Mouse (Mus musculus) embryonic facial prominence, embryonic 11.5 days (tissue): Measurements from ENCODE around the gene Lrp10. TPM values are rescaled to one million over a fixed set of nuclear protein-coding genes. Genes with fewer than 3 reads are reported as not detected.

Source experiments
- ATAC-seq: fragments of 200-750 bp; cut with Nextera tagmentation; replicated peaks from 2 replicates; pipeline ENCODE4 v1.8.0; 2017; ENCODE audit warnings: low read depth; ENCODE audit not compliant: insufficient number of reproducible peaks, low FRiP score, low TSS enrichment
- DNase-seq: peaks from one replicate; pipeline ENCODE4 v3.0.0-alpha.2; 2015; ENCODE audit warnings: low spot score
- H3K27ac ChIP-seq: fragments of 300-500 bp; sonication (generic); replicated peaks from 2 replicates; pipeline ENCODE4 v1.5.1; 2014; ENCODE audit warnings: mild to moderate bottlenecking, low read depth, low read length, control low read depth
- H3K27me3 ChIP-seq: fragments of 300-500 bp; sonication (generic); 2 replicates; pipeline ENCODE4 v1.6.1; 2014; ENCODE audit warnings: mild to moderate bottlenecking, low read length, moderate library complexity, mixed read lengths; ENCODE audit not compliant: control insufficient read depth, insufficient read depth
- H3K36me3 ChIP-seq: fragments of 300-500 bp; sonication (generic); replicated peaks from 2 replicates; pipeline ENCODE4 v1.6.1; 2014; ENCODE audit warnings: low read depth, mild to moderate bottlenecking, low read length, moderate library complexity, mixed read lengths; ENCODE audit not compliant: control insufficient read depth, insufficient read depth
- H3K4me1 ChIP-seq: fragments of 300-500 bp; sonication (generic); 2 replicates; pipeline ENCODE4 v1.6.1; 2014; ENCODE audit warnings: low read length, mixed read lengths; ENCODE audit not compliant: control insufficient read depth, insufficient read depth
- H3K4me2 ChIP-seq: fragments of 300-500 bp; sonication (generic); 2 replicates; pipeline ENCODE4 v1.6.1; 2014; ENCODE audit warnings: low read depth, mild to moderate bottlenecking, control low read depth, low read length, moderate library complexity
- H3K4me3 ChIP-seq: fragments of 300-500 bp; sonication (generic); 2 replicates; pipeline ENCODE4 v1.5.1; 2014; ENCODE audit warnings: low read depth, low read length, control low read depth
- H3K9ac ChIP-seq: fragments of 300-500 bp; sonication (generic); replicated peaks from 2 replicates; pipeline ENCODE4 v1.6.1; 2014; ENCODE audit warnings: mild to moderate bottlenecking, control low read depth, low read length
- H3K9me3 ChIP-seq: fragments of 300-500 bp; sonication (generic); replicated peaks from 2 replicates; pipeline ENCODE4 v1.6.1; 2016; ENCODE audit warnings: mild to moderate bottlenecking, low read length, inconsistent platforms, mixed read lengths; ENCODE audit not compliant: control insufficient read depth
- WGBS: fragments of 180-500 bp; shearing (Covaris S2); extraction: QIAGEN DNeasy Blood & Tissue Kit; methylation state at CpG from one replicate; pipeline ENCODE4 v1.1.7; 2014; 5-methylcytosine and 5-hydroxymethylcytosine counted together
- polyA plus RNA-seq: library from polyadenylated mRNA; unstranded; fragments of >200 nt; fragmentation: Nextera tagmentation; extraction: Ambion mirVana; gene quantifications from 2 replicates; pipeline ENCODE4 v1.2.1, GENCODE M21; 2014

The Lrp10 gene
- polyA plus RNA-seq, 1 experiment from 2014 or later, result 13.9 TPM

GRCm38 (mm10) chr14:54474744-54475143 is 10.8 kb downstream of the Lrp10 start:
- Histone ChIP-seq H3K9ac (no peak overlapping the region), H3K4me3 (no peak overlapping the region), H3K4me2 (no peak overlapping the region), H3K36me3 (no peaks in the 10 kb centered on the region), H3K9me3 (no peaks in the 10 kb centered on the region), H3K4me1 (peaks cover 7% of the 10 kb centered on the region; the same call in 1 of the 2 replicates), H3K27ac (no peak overlapping the region), H3K27me3 (peaks cover 9% of the 10 kb centered on the region; the same call in 1 of the 2 replicates)
- ATAC-seq (no peak), DNase-seq (no peak)
- 87% methylated on average over 5 of the region's 5 CpGs for WGBS

GRCm38 (mm10) chr14:54475941-54476844 is 12.3 kb downstream of the Lrp10 start, which contains the start of gene Rem2:
TSS of gene Rem2 (plus strand) at chr14:54476100.
- Histone ChIP-seq H3K27ac (no peak within 1 kb of the TSS), H3K4me2 (peak within 1 kb of the TSS; percentile 90), H3K27me3 (peaks cover 9% of the 10 kb centered on the region; the same call in 1 of the 2 replicates), H3K9ac (peak within 1 kb of the TSS; percentile 70), H3K4me3 (peak within 1 kb of the TSS; percentile 48), H3K4me1 (peaks cover 7% of the 10 kb centered on the region; the same call in 1 of the 2 replicates), H3K36me3 (no peaks in the 10 kb centered on the region), H3K9me3 (no peaks in the 10 kb centered on the region)
- WGBS, result under 1% methylated on average over 23 of the region's 23 CpGs
- peak; percentile 77 for DNase-seq
- ATAC-seq, result peak; percentile 74

- H3K9me3 ChIP-seq, result no peaks in the 10 kb centered on the region
- no peak overlapping the region for H3K27ac ChIP-seq
- ATAC-seq (no peak), DNase-seq (no peak)
- peaks cover 7% of the 10 kb centered on the region; the same call in 1 of the 2 replicates for H3K4me1 ChIP-seq
- H3K36me3 ChIP-seq, result no peaks in the 10 kb centered on the region
- 65% methylated on average over 15 of the region's 15 CpGs for WGBS
- peaks cover 9% of the 10 kb centered on the region; the same call in 1 of the 2 replicates for H3K27me3 ChIP-seq
- H3K4me3 ChIP-seq, result no peak overlapping the region
- H3K4me2 ChIP-seq, result no peak overlapping the region
- no peak overlapping the region for H3K9ac ChIP-seq
Measured at GRCm38 (mm10) chr14:54477172-54477909, 13.4 kb downstream of the Lrp10 start.

- Histone ChIP-seq H3K4me1 (peaks cover 7% of the 10 kb centered on the region; the same call in 1 of the 2 replicates), H3K27me3 (peaks cover 9% of the 10 kb centered on the region; the same call in 1 of the 2 replicates)
Measured at GRCm38 (mm10) chr14:54479451-54479920, 15.5 kb downstream of the Lrp10 start.

GRCm38 (mm10) chr14:54480673-54481072 is 16.7 kb downstream of the Lrp10 start:
- H3K36me3 ChIP-seq, result no peaks in the 10 kb centered on the region
- H3K4me1 ChIP-seq, result peaks cover 7% of the 10 kb centered on the region; the same call in 1 of the 2 replicates
- no peaks in the 10 kb centered on the region for H3K9me3 ChIP-seq
- no peak overlapping the region for H3K4me2 ChIP-seq
- no peak overlapping the region for H3K4me3 ChIP-seq
- H3K27ac ChIP-seq, result no peak overlapping the region
- ATAC-seq (no peak), DNase-seq (no peak)
- H3K27me3 ChIP-seq, result peaks cover 9% of the 10 kb centered on the region; the same call in 1 of the 2 replicates
- no peak overlapping the region for H3K9ac ChIP-seq
- WGBS, result 80% methylated on average over 6 of the region's 6 CpGs

More at GRCm38 (mm10) chr14:54479451-54479920, 15.5 kb downstream of the Lrp10 start:
- ATAC-seq (no peak), DNase-seq (peak; percentile 47)
- peak overlapping the region; percentile 83 for H3K4me2 ChIP-seq
- under 1% methylated on average over 40 of the region's 40 CpGs for WGBS
- peak overlapping the region; percentile 55 for H3K9ac ChIP-seq
- H3K4me3 ChIP-seq, result peak overlapping the region; percentile 26
- no peak overlapping the region for H3K27ac ChIP-seq
- H3K9me3 ChIP-seq, result no peaks in the 10 kb centered on the region
- no peaks in the 10 kb centered on the region for H3K36me3 ChIP-seq

- Histone ChIP-seq H3K4me2 (no peak overlapping the region), H3K4me1 (peaks cover 4% of the 10 kb centered on the region; the same call in 1 of the 2 replicates), H3K27ac (no peak overlapping the region), H3K27me3 (peaks cover 9% of the 10 kb centered on the region; the same call in 1 of the 2 replicates), H3K9me3 (no peaks in the 10 kb centered on the region), H3K9ac (no peak overlapping the region), H3K36me3 (no peaks in the 10 kb centered on the region), H3K4me3 (no peak overlapping the region)
- DNase-seq, result no peak
- 81% methylated on average over 8 of the region's 8 CpGs for WGBS
- ATAC-seq, result no peak
Measured at GRCm38 (mm10) chr14:54481402-54481801, 17.5 kb downstream of the Lrp10 start.

- no peaks in the 10 kb centered on the region for H3K9me3 ChIP-seq
- H3K9ac ChIP-seq, result no peak overlapping the region
- 35% methylated on average over 9 of the region's 9 CpGs for WGBS
- no peak overlapping the region for H3K4me3 ChIP-seq
- DNase-seq (peak; percentile 72), ATAC-seq (no peak)
- no peaks in the 10 kb centered on the region for H3K36me3 ChIP-seq
- no peaks in the 10 kb centered on the region for H3K4me1 ChIP-seq
- H3K27ac ChIP-seq, result no peak overlapping the region
- peaks cover 6% of the 10 kb centered on the region; the same call in 1 of the 2 replicates for H3K27me3 ChIP-seq
- no peak overlapping the region for H3K4me2 ChIP-seq
Measured at GRCm38 (mm10) chr14:54482498-54482897, 18.6 kb downstream of the Lrp10 start.
